Mouse (Mus musculus) ES-E14 (cell line): Measurements from ENCODE around the gene Gmfg. TPM values are rescaled to one million over a fixed set of nuclear protein-coding genes. Genes with fewer than 3 reads are reported as not detected.

Experiments used
- DNase-seq: peaks from one replicate; pipeline ENCODE4 v3.0.0-alpha.2; 2013; ENCODE audit warnings: low read depth, low spot score
- H3K27ac ChIP-seq: 2 replicates; pipeline ENCODE4 v1.5.1; 2012; ENCODE audit warnings: low read depth, mild to moderate bottlenecking, low read length, moderate library complexity, mixed read lengths; ENCODE audit not compliant: poor library complexity, insufficient read depth, severe bottlenecking
- H3K36me3 ChIP-seq: 2 replicates; pipeline ENCODE4 v1.6.1; 2012; ENCODE audit warnings: mild to moderate bottlenecking, low read length, moderate library complexity, mixed read lengths; ENCODE audit not compliant: control insufficient read depth, poor library complexity, insufficient read depth, severe bottlenecking
- H3K4me1 ChIP-seq, 2 experiments: fragments of 150-350 bp in 1 of 2; sonication (generic) in 1 of 2; 2 replicates each; pipeline ENCODE4 v1.6.1; 2012; ENCODE audit warnings: low read length in 2 of 2, mild to moderate bottlenecking in 1 of 2, mixed read lengths in 1 of 2; ENCODE audit not compliant: control insufficient read depth in 2 of 2, insufficient read depth in 2 of 2, poor library complexity in 1 of 2
- H3K4me3 ChIP-seq, 2 experiments: fragments of 150-350 bp in 1 of 2; sonication (generic) in 1 of 2; 2 replicates each; pipeline ENCODE4 v1.5.1; 2012; ENCODE audit warnings: low read length in 2 of 2, low read depth in 1 of 2, mild to moderate bottlenecking in 1 of 2, mixed read lengths in 1 of 2; ENCODE audit not compliant: insufficient read depth in 1 of 2, poor library complexity in 1 of 2, severe bottlenecking in 1 of 2
- H3K9ac ChIP-seq: 2 replicates; pipeline ENCODE4 v1.6.1; 2012; ENCODE audit warnings: low read depth, mild to moderate bottlenecking, low read length, mixed read lengths; ENCODE audit not compliant: poor library complexity, insufficient read depth, severe bottlenecking
- H3K9me3 ChIP-seq: fragments of 150-350 bp; sonication (generic); 2 replicates; pipeline ENCODE4 v1.6.1; 2012; ENCODE audit warnings: low read depth, mild to moderate bottlenecking, low read length; ENCODE audit not compliant: control insufficient read depth, insufficient read depth
- CHD2 ChIP-seq: IDR thresholded peaks from 2 replicates; pipeline ENCODE4 v1.6.1; 2014; ENCODE audit warnings: mild to moderate bottlenecking, low read depth, low read length, inconsistent platforms
- HCFC1 ChIP-seq: IDR thresholded peaks from 2 replicates; pipeline ENCODE4 v1.6.1; 2012; ENCODE audit warnings: low read length, inconsistent platforms, borderline replicate concordance; ENCODE audit not compliant: insufficient read depth
- MAFK ChIP-seq: IDR thresholded peaks from 2 replicates; pipeline ENCODE4 v1.6.1; 2014; ENCODE audit warnings: mild to moderate bottlenecking, low read depth, low read length, inconsistent platforms; ENCODE audit not compliant: insufficient read depth
- ZC3H11A ChIP-seq: IDR thresholded peaks from 2 replicates; pipeline ENCODE4 v1.6.1; 2012; ENCODE audit warnings: low read depth, mild to moderate bottlenecking, inconsistent platforms, low read length, borderline replicate concordance
- ZNF384 ChIP-seq: IDR thresholded peaks from 2 replicates; pipeline ENCODE4 v1.6.1; 2012; ENCODE audit warnings: low read depth, low read length, inconsistent platforms
- in situ Hi-C, 2 experiments: fragments of 600-800 bp; cut with MboI; formaldehyde crosslinking; loops; one replicate each; pipeline ENCODE4 v1.15.1; 2025; ENCODE audit warnings: low sequenced_read_pairs in 2 of 2, inconsistent platforms in 1 of 2; ENCODE audit not compliant: unreplicated experiment in 2 of 2
- total RNA-seq: library from RNA; depleted of rRNA; stranded (reverse); fragments of 300-350 nt; gene quantifications from 2 replicates; pipeline ENCODE4 v1.2.3, GENCODE M21; 2012

Gene Gmfg
- total RNA-seq, 1 experiment, result 12.7 TPM

- Histone ChIP-seq H3K4me1 (no peaks in the 10 kb centered on the region; a peak in 1 of 4 replicates), H3K27ac (no peak overlapping the region), H3K9me3 (no peaks in the 10 kb centered on the region), H3K36me3 (peaks cover 8% of the 10 kb centered on the region), H3K4me3 (no peak overlapping the region), H3K9ac (no peak overlapping the region)
- in situ Hi-C loops, result no loop called here
- TF ChIP-seq CHD2, result no peak
- no peak for TF ChIP-seq HCFC1
- no peak for TF ChIP-seq MAFK
- TF ChIP-seq ZC3H11A, result no peak
- no peak for TF ChIP-seq ZNF384
- no peak for DNase-seq
These were observed 14.2 kb upstream of the Gmfg start for GRCm38 (mm10) chr7:28423018-28423417.

- Histone ChIP-seq H3K27ac (no peak overlapping the region), H3K9ac (no peak overlapping the region), H3K4me1 (no peaks in the 10 kb centered on the region), H3K9me3 (no peaks in the 10 kb centered on the region), H3K4me3 (no peak overlapping the region), H3K36me3 (peaks cover 6% of the 10 kb centered on the region; the same call in 1 of the 2 replicates)
- DNase-seq, result no peak
- in situ Hi-C loops, result no loop called here
- TF ChIP-seq HCFC1, result no peak
- TF ChIP-seq ZC3H11A, result no peak
- no peak for TF ChIP-seq ZNF384
- TF ChIP-seq MAFK, result no peak
- TF ChIP-seq CHD2, result no peak
These were observed 9.5 kb upstream of the Gmfg start for GRCm38 (mm10) chr7:28427738-28428137.

GRCm38 (mm10) chr7:28430512-28430911, 6.7 kb upstream of the Gmfg start:
- Histone ChIP-seq H3K4me1 (no peaks in the 10 kb centered on the region; a peak in 1 of 4 replicates), H3K27ac (no peak overlapping the region), H3K9me3 (no peaks in the 10 kb centered on the region), H3K36me3 (no peaks in the 10 kb centered on the region), H3K4me3 (no peak overlapping the region), H3K9ac (no peak overlapping the region)
- no peak for DNase-seq
- in situ Hi-C loops, result loop anchor here in 1 of 2 experiments (10.0 kb wide), 1 partner anchor 174 kb away; no protein-coding TSS in a partner anchor
- TF ChIP-seq ZNF384, result no peak
- no peak for TF ChIP-seq MAFK
- TF ChIP-seq HCFC1, result no peak
- TF ChIP-seq ZC3H11A, result no peak
- TF ChIP-seq CHD2, result no peak

- H3K4me1 ChIP-seq, result no peaks in the 10 kb centered on the region; a peak in 1 of 4 replicates
- DNase-seq, result no peak
- H3K27ac ChIP-seq, result no peak overlapping the region
- H3K36me3 ChIP-seq, result no peaks in the 10 kb centered on the region
- H3K9ac ChIP-seq, result no peak overlapping the region
- no peak overlapping the region for H3K4me3 ChIP-seq
- H3K9me3 ChIP-seq, result no peaks in the 10 kb centered on the region
- no peak for TF ChIP-seq HCFC1
- no peak for TF ChIP-seq MAFK
- no peak for TF ChIP-seq CHD2
- no peak for TF ChIP-seq ZC3H11A
- no peak for TF ChIP-seq ZNF384
- in situ Hi-C loops, result loop anchor here in 1 of 2 experiments (10.0 kb wide), 1 partner anchor 173 kb away; no protein-coding TSS in a partner anchor
These were observed 5.0 kb upstream of the Gmfg start for GRCm38 (mm10) chr7:28432252-28432651.
